Mouse (Mus musculus) midbrain, embryonic 15.5 days (tissue): ENCODE measurements around the gene Olfr1423. TPM values are rescaled to one million over a fixed set of nuclear protein-coding genes. Genes with fewer than 3 reads are reported as not detected.
"Not testable (repeated sequence)": the region's sequence is repeated elsewhere in the genome, so short reads cannot be mapped to it uniquely, and the experiment has no call there.

Experiments
- ATAC-seq: fragments of 200-750 bp; cut with Nextera tagmentation; replicated peaks from 2 replicates; pipeline ENCODE4 v1.8.0; 2017; ENCODE audit warnings: moderate TSS enrichment
- H3K27ac ChIP-seq: fragments of 300-500 bp; sonication (generic); 2 replicates; pipeline ENCODE4 v1.5.1; 2015; ENCODE audit warnings: mild to moderate bottlenecking, inconsistent platforms
- H3K27me3 ChIP-seq: fragments of 300-500 bp; sonication (generic); replicated peaks from 2 replicates; pipeline ENCODE4 v1.6.1; 2015; ENCODE audit warnings: inconsistent platforms
- H3K36me3 ChIP-seq: fragments of 300-500 bp; sonication (generic); replicated peaks from 2 replicates; pipeline ENCODE4 v1.6.1; 2015; ENCODE audit warnings: inconsistent platforms
- H3K4me1 ChIP-seq: fragments of 300-500 bp; sonication (generic); 2 replicates; pipeline ENCODE4 v1.6.1; 2015; ENCODE audit warnings: inconsistent platforms
- H3K4me2 ChIP-seq: fragments of 300-500 bp; sonication (generic); 2 replicates; pipeline ENCODE4 v1.6.1; 2015; ENCODE audit warnings: inconsistent platforms, mild to moderate bottlenecking, moderate library complexity
- H3K4me3 ChIP-seq: fragments of 300-500 bp; sonication (generic); 2 replicates; pipeline ENCODE4 v1.5.1; 2015; ENCODE audit warnings: mild to moderate bottlenecking, inconsistent platforms
- H3K9ac ChIP-seq: fragments of 300-500 bp; sonication (generic); 2 replicates; pipeline ENCODE4 v1.6.1; 2015; ENCODE audit warnings: mild to moderate bottlenecking, inconsistent platforms
- H3K9me3 ChIP-seq: fragments of 300-500 bp; sonication (generic); 2 replicates; pipeline ENCODE4 v1.6.1; 2016; ENCODE audit warnings: inconsistent platforms
- WGBS: fragments of 180-500 bp; shearing (Covaris S2); methylation state at CpG from one replicate; pipeline ENCODE4 v1.1.7; 2015; ENCODE audit warnings: mixed read lengths; 5-methylcytosine and 5-hydroxymethylcytosine counted together
- polyA plus RNA-seq: library from polyadenylated mRNA; unstranded; fragments of >200 nt; fragmentation: Nextera tagmentation; extraction: Ambion mirVana; gene quantifications from 2 replicates; pipeline ENCODE4 v1.2.1, GENCODE M21; 2015

The Olfr1423 gene
- polyA plus RNA-seq: not detected in 2 replicates

- Histone ChIP-seq H3K9ac (no peak within 1 kb of the TSS), H3K36me3 (no peaks in the 10 kb centered on the region), H3K4me2 (no peak within 1 kb of the TSS), H3K27me3 (no peaks in the 10 kb centered on the region), H3K27ac (no peak within 1 kb of the TSS), H3K9me3 (no peaks in the 10 kb centered on the region), H3K4me1 (no peaks in the 10 kb centered on the region), H3K4me3 (no peak within 1 kb of the TSS)
- 62% methylated on average over 2 of the region's 2 CpGs for WGBS
- no peak for ATAC-seq
Measured at GRCm38 (mm10) chr19:12041217-12041616, at the start of gene Olfr1423. Gene Olfr1423 (minus strand): TSS chr19:12041317.

- not testable (repeated sequence) for ATAC-seq, H3K9ac ChIP-seq, H3K27ac ChIP-seq, H3K4me3 ChIP-seq, H3K36me3 ChIP-seq, H3K4me1 ChIP-seq, H3K4me2 ChIP-seq, H3K9me3 ChIP-seq, H3K27me3 ChIP-seq
- WGBS: 84% methylated on average over 4 of the region's 4 CpGs
Measured at GRCm38 (mm10) chr19:12077631-12078030, 36.5 kb upstream of the Olfr1423 start, which contains the start of gene Olfr1425. Gene Olfr1425 (minus strand): TSS chr19:12077731.

GRCm38 (mm10) chr19:12069546-12069945, 28.4 kb upstream of the Olfr1423 start:
- H3K27ac ChIP-seq, H3K4me1 ChIP-seq, H3K4me2 ChIP-seq, H3K4me3 ChIP-seq, H3K27me3 ChIP-seq, H3K9ac ChIP-seq, ATAC-seq, H3K9me3 ChIP-seq, H3K36me3 ChIP-seq: not testable (repeated sequence)
- WGBS: 74% methylated on average over 1 of the region's 1 CpGs

- not testable (repeated sequence) for H3K27ac ChIP-seq, H3K4me2 ChIP-seq, ATAC-seq, H3K9ac ChIP-seq, H3K36me3 ChIP-seq, H3K9me3 ChIP-seq, H3K4me1 ChIP-seq, H3K4me3 ChIP-seq, H3K27me3 ChIP-seq
- WGBS: 68% methylated on average over 1 of the region's 1 CpGs
Measured at GRCm38 (mm10) chr19:12067806-12068205, 26.7 kb upstream of the Olfr1423 start.

- not testable (repeated sequence) for H3K4me3 ChIP-seq, ATAC-seq
- WGBS: 84% methylated on average over 1 of the region's 1 CpGs
Measured at GRCm38 (mm10) chr19:12062582-12062981, 21.5 kb upstream of the Olfr1423 start, which contains the start of gene Olfr1424. Gene Olfr1424 (minus strand): TSS chr19:12062682.

GRCm38 (mm10) chr19:12043163-12043562, 2.0 kb upstream of the Olfr1423 start:
- Histone ChIP-seq H3K27me3 (no peaks in the 10 kb centered on the region), H3K4me1 (no peaks in the 10 kb centered on the region), H3K36me3 (no peaks in the 10 kb centered on the region), H3K9me3 (no peaks in the 10 kb centered on the region), H3K4me2 (no peak overlapping the region), H3K9ac (no peak overlapping the region), H3K27ac (no peak overlapping the region), H3K4me3 (no peak overlapping the region)
- ATAC-seq: no peak
- 89% methylated on average over 5 of the region's 5 CpGs for WGBS

More at GRCm38 (mm10) chr19:12062582-12062981, 21.5 kb upstream of the Olfr1423 start, which contains the start of gene Olfr1424:
- H3K9me3 ChIP-seq, H3K4me1 ChIP-seq, H3K4me2 ChIP-seq, H3K27me3 ChIP-seq, H3K9ac ChIP-seq, H3K36me3 ChIP-seq, H3K27ac ChIP-seq: not testable (repeated sequence)

- no peak for ATAC-seq
- no peak overlapping the region for H3K4me3 ChIP-seq
- H3K4me1 ChIP-seq: no peaks in the 10 kb centered on the region
- no peak overlapping the region for H3K9ac ChIP-seq
- no peaks in the 10 kb centered on the region for H3K27me3 ChIP-seq
- no peaks in the 10 kb centered on the region for H3K36me3 ChIP-seq
- no peaks in the 10 kb centered on the region for H3K9me3 ChIP-seq
- no peak overlapping the region for H3K27ac ChIP-seq
- H3K4me2 ChIP-seq: no peak overlapping the region
Measured at GRCm38 (mm10) chr19:12037727-12038126, 3.4 kb downstream of the Olfr1423 start.

- H3K4me3 ChIP-seq: no peak overlapping the region
- H3K27ac ChIP-seq: no peak overlapping the region
- H3K27me3 ChIP-seq: no peaks in the 10 kb centered on the region
- H3K9me3 ChIP-seq: no peaks in the 10 kb centered on the region
- WGBS: 83% methylated on average over 2 of the region's 2 CpGs
- H3K4me1 ChIP-seq: no peaks in the 10 kb centered on the region
- H3K4me2 ChIP-seq: no peak overlapping the region
- H3K9ac ChIP-seq: no peak overlapping the region
- H3K36me3 ChIP-seq: no peaks in the 10 kb centered on the region
- no peak for ATAC-seq
Measured at GRCm38 (mm10) chr19:12026606-12027005, 14.5 kb downstream of the Olfr1423 start.

- H3K4me1 ChIP-seq: no peaks in the 10 kb centered on the region
- no peak overlapping the region for H3K9ac ChIP-seq
- WGBS: 96% methylated on average over 3 of the region's 3 CpGs
- no peaks in the 10 kb centered on the region for H3K27me3 ChIP-seq
- no peak for ATAC-seq
- H3K4me3 ChIP-seq: no peak overlapping the region
- H3K9me3 ChIP-seq: no peaks in the 10 kb centered on the region
- H3K27ac ChIP-seq: no peak overlapping the region
- H3K36me3 ChIP-seq: no peaks in the 10 kb centered on the region
- H3K4me2 ChIP-seq: no peak overlapping the region
Measured at GRCm38 (mm10) chr19:12025333-12025732, 15.8 kb downstream of the Olfr1423 start.

- Histone ChIP-seq H3K36me3 (no peaks in the 10 kb centered on the region), H3K9me3 (no peaks in the 10 kb centered on the region), H3K4me2 (no peak overlapping the region), H3K4me1 (no peaks in the 10 kb centered on the region), H3K27ac (no peak overlapping the region), H3K27me3 (no peaks in the 10 kb centered on the region), H3K9ac (no peak overlapping the region), H3K4me3 (no peak overlapping the region)
- no peak for ATAC-seq
- 83% methylated on average over 4 of the region's 4 CpGs for WGBS
Measured at GRCm38 (mm10) chr19:12024149-12024548, 17.0 kb downstream of the Olfr1423 start.

GRCm38 (mm10) chr19:12016192-12016591, 24.9 kb downstream of the Olfr1423 start:
- WGBS: 56% methylated on average over 4 of the region's 4 CpGs

GRCm38 (mm10) chr19:12015708-12016107, 25.4 kb downstream of the Olfr1423 start:
- no peaks in the 10 kb centered on the region for H3K9me3 ChIP-seq
- no peaks in the 10 kb centered on the region for H3K27me3 ChIP-seq
- 68% methylated on average over 8 of the region's 8 CpGs for WGBS
- no peak overlapping the region for H3K4me3 ChIP-seq
- no peak overlapping the region for H3K9ac ChIP-seq
- no peak overlapping the region for H3K4me2 ChIP-seq
- peaks cover 4% of the 10 kb centered on the region; the same call in 1 of the 2 replicates for H3K4me1 ChIP-seq
- no peak overlapping the region for H3K27ac ChIP-seq
- no peaks in the 10 kb centered on the region for H3K36me3 ChIP-seq
- no peak for ATAC-seq

More at GRCm38 (mm10) chr19:12016192-12016591, 24.9 kb downstream of the Olfr1423 start:
- H3K4me2 ChIP-seq: no peak overlapping the region
- no peak overlapping the region for H3K27ac ChIP-seq
- H3K9ac ChIP-seq: no peak overlapping the region
- no peaks in the 10 kb centered on the region for H3K36me3 ChIP-seq
- H3K4me3 ChIP-seq: no peak overlapping the region
- H3K27me3 ChIP-seq: no peaks in the 10 kb centered on the region
- no peaks in the 10 kb centered on the region for H3K9me3 ChIP-seq
- no peak for ATAC-seq
- peaks cover 4% of the 10 kb centered on the region; the same call in 1 of the 2 replicates for H3K4me1 ChIP-seq

GRCm38 (mm10) chr19:12013228-12013627, 27.9 kb downstream of the Olfr1423 start:
- H3K9ac ChIP-seq: peak overlapping the region; percentile 25; the same call in 1 of the 2 replicates
- peak overlapping the region; percentile 77 for H3K4me3 ChIP-seq
- H3K27me3 ChIP-seq: no peaks in the 10 kb centered on the region
- no peaks in the 10 kb centered on the region for H3K36me3 ChIP-seq
- H3K27ac ChIP-seq: no peak overlapping the region
- WGBS: 0% methylated on average over 12 of the region's 12 CpGs
- H3K4me1 ChIP-seq: peaks cover 9% of the 10 kb centered on the region; the same call in 1 of the 2 replicates
- no peaks in the 10 kb centered on the region for H3K9me3 ChIP-seq
- no peak for ATAC-seq
- peak overlapping the region; percentile 73 for H3K4me2 ChIP-seq
